Mouse (Mus musculus): ENCODE data around the gene Sppl3.
A peak's percentile ranks its signal among the peaks of the same experiment; 100 is the strongest.

The Sppl3 gene

GRCm38 (mm10) chr5:114997327-114997726, 13.6 kb upstream of the Sppl3 start:
- DNase-seq (ENCODE audit: low read depth) = no peak

- DNase-seq (ENCODE audit: low read depth) = no peak
Measured at GRCm38 (mm10) chr5:115000503-115000902, 10.4 kb upstream of the Sppl3 start.

DNA sequence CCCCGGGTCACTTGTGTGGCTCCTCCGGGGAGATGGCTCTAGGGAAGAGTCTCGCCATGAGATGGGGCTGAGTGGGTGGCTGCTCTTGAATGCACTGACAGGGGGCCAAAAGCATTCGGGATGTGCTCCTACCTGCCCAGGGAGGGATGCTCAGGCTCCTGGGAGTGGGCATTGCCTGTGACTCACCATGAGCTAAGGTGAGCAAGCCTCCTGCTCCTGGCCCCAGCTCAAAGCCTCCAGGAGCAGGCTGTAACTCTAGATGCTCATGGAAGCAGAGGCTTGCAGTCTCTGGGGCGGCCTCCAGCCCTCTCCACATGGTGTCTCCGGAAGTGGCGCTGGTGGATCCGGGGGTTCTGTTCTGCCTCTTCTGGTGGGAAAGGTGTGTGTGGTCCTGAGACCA, 9.5 kb upstream of the Sppl3 start:
- DNase-seq (ENCODE audit: low read depth) = no peak

DNA sequence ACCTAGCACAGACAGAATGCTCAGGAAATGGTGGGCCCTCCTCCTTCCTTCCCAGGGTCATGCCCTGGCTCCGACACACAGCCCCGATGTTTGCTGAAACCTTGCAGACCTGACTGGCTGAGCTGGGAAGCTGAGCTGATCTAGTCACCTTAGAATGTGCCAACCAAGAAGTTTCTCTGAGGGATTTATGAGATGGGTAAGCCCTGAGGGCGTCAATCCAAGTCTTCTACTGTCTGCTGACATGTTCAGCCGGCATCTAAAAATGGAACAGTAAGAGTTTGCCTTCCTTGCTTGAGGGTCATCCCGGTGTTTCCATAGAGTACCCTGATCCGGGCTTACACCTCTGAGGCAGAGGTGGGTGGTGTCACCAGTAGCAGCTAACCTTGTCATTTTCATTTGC, 8.2 kb upstream of the Sppl3 start:
- no peak for DNase-seq (ENCODE audit: low read depth)

DNA sequence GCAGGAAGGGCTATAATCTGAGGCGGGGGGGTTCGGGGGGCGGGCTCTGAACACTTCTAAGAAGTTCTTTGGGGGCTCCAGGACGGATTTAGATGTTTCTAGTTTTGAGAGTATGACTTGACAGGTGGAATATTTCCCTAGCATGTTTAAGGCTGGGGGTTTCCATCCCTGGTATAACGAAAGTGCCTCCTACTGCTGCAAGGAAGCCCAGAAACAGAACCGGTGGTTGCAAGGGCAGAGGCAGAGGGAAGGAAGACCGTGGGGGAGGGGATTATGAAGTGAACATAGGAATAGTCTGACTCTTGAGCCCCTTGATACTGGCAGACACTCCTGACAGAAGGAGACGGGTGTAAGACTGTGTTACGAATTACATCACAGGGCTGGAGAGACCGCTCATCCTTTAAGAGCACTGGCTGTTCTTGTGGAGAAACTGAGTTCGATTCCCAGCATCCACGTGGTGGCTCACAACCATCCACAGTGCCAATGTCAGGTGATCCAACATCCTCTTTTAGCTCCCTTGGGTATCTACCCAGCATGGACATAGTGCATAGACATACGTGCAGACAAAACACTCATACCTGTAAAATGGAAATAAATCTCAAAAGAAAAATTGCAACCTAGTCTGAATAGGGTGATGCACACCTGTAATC, 7.6 kb upstream of the Sppl3 start:
- no peak for DNase-seq (ENCODE audit: low read depth)

GRCm38 (mm10) chr5:115007768-115008167, 3.2 kb upstream of the Sppl3 start:
- DNase-seq (ENCODE audit: low read depth) = no peak

GRCm38 (mm10) chr5:115008307-115008706, 2.6 kb upstream of the Sppl3 start:
- peak; percentile 47 for DNase-seq (ENCODE audit: low read depth)

DNA sequence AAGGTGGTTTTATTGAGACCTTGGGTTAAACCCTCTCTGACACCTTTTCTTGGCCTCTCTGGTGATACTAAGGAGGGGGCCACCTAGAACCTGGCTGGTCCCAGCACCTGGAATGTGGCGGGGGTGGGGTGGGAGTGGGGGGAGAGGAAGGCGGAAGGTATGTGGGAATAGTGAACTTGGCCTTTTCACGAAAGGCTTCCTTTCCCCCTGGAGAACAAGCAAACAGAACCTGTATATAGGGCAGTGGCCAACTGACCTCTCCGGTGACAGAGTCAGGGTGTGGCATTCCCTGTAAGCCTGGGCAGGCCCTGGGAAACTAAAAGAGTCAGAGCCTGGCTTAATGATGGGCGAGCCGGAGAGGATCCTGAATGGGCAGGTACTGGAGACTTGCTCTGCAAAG, 1.8 kb upstream of the Sppl3 start:
- no peak for DNase-seq (ENCODE audit: low read depth)

DNA sequence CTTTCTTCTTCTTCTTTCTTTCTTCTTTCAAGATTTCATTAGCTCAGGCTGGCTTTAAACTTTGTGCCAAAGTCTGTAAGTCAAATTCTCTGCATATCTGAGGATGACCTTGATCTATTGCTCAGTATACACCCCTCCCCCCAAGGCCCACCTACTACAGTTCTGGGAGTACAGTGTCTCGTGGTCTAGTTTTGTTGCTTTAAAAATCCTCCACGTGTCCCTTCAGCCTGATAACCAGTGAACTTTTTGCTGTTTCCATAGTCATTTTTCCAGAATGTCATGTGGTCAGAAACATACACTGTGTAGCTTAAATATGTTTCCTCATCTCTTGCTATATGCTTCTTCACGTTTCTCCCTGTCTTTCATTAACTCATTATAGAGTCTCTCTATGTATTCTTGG, 976 bp upstream of the Sppl3 start:
- no peak for DNase-seq (ENCODE audit: low read depth)

- no peak for DNase-seq (ENCODE audit: low read depth)
Measured at GRCm38 (mm10) chr5:115011217-115011518, 231 bp downstream of the Sppl3 start.

DNA sequence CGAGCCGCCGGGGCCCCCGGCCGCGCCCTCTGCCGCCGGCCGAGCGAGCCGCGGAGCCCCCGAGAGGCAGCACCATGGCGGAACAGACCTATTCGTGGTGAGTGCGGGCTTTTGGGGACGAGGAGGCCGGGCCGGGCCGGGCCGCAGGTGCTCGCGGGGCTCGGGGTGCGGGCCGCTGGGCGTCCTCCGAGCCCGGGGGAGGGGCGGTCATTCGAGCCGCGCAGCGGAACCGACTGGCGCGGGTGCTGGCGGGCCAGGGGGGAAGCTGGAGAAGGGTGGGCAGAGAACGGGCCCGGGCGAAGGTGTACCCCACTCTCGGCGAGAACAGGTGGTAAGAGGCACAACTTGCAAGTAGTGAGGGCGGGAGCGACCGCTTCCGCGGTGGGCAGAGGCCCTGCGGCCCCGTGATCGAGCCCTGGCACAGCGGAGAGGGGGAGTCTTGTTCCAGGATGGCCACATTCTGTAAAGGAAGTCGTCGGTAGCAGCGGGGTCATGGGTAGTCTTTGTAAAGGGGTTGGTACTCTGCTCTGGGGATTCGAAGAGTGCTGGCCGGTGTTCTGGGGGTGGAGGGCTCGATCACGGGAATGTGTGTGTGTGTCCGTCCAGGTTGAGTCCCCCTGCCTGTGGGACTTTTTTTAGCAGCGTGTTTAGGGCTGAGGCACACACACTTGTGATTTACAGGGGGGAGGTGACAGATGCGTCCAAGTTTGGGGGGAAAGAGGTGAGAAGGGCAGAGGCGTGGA, 753 bp downstream of the Sppl3 start:
- peak; percentile 64 for DNase-seq (ENCODE audit: low read depth)

- no peak for DNase-seq (ENCODE audit: low read depth)
Measured at GRCm38 (mm10) chr5:115013436-115013835, 2.5 kb downstream of the Sppl3 start.

- peak; percentile 34 for DNase-seq (ENCODE audit: low read depth)
Measured at GRCm38 (mm10) chr5:115014570-115014969, 3.6 kb downstream of the Sppl3 start.

GRCm38 (mm10) chr5:115015121-115015520, 4.2 kb downstream of the Sppl3 start:
- DNase-seq (ENCODE audit: low read depth) = no peak

DNA sequence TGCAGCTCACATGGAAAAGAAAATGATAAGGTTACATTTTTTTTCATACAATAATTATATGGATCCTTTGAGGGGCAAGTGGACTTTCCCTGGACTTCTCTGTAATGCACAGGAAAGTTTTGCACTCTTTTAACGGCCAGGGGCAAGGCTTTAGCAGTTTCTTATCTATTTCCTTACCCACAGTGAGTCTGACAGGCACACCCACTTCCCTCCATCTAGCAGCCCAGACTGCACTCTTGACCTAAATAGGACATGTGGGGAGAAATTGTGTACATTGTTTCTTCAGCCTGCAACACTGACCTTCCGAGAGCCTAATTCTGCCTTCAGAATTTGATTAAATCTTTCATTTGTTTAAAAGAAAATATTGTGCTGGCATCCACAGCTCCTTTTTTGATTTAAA, 7.3 kb downstream of the Sppl3 start:
- DNase-seq (ENCODE audit: low read depth) = peak; percentile 89

DNA sequence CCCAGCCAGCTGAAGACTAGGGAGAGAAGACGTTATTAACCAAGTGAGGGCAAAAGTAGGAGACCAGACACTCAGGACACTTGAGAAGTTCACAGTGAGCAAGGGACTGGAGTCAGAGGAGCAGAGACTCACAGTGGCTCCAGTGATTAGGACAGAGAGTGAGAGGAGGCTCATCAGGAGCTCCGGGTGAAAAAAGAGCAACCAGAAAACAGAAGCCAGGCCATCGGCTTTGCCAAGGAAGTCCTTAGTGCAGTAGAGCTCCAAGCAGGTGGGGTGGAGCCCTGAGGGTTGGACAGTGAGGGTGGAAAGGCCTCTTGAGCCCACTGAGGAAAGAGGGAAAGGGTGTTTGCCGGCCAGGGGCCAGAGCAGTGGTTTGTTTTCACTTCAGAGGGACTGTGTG, 7.9 kb downstream of the Sppl3 start:
- peak; percentile 39 for DNase-seq (ENCODE audit: low read depth)

DNA sequence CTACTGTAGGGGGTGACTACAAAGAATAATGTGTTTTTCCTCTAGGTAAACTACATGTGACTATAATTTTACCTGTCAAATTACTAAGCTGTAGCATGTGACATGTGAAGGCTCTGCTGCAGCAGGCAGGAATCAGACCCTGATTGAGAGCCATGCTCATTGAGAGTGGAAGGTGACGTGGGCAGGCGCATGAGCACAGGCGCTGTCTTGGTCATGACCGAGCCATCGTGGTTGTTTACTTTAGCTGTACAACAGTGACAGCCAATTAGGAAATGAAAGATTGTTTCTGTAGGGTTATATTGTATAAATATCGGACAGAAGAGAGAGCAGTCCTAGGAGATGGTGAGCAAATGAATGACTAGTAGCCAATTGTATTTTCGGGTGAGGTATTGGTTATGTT, 11.1 kb downstream of the Sppl3 start:
- DNase-seq (ENCODE audit: low read depth) = no peak

- DNase-seq (ENCODE audit: low read depth) = no peak
Measured at GRCm38 (mm10) chr5:115026170-115026569, 15.2 kb downstream of the Sppl3 start.

DNA sequence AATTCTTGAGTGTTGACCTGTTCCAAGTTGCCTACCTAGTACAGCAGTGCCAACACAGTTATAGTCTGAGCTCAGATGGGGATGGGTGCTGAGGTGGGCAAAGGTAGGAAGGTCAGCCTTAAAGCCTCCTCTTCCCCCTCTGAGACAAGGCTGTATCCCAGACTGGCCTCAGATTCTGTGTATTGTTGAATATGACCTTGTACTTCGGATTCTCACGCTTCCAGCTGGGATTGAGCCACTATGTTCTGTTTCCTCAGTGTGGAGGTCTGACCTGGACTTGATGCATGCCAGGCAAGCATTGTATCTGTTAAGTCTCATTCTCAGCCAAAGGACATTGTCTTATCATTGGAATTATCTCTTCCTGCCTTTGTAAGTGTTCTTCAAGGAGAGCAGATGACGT, 16.2 kb downstream of the Sppl3 start:
- no peak for DNase-seq (ENCODE audit: low read depth)

- DNase-seq (ENCODE audit: low read depth) = no peak
Measured at GRCm38 (mm10) chr5:115028920-115029319, 18.0 kb downstream of the Sppl3 start.

GRCm38 (mm10) chr5:115029509-115029908, 18.6 kb downstream of the Sppl3 start:
- no peak for DNase-seq (ENCODE audit: low read depth)

DNA sequence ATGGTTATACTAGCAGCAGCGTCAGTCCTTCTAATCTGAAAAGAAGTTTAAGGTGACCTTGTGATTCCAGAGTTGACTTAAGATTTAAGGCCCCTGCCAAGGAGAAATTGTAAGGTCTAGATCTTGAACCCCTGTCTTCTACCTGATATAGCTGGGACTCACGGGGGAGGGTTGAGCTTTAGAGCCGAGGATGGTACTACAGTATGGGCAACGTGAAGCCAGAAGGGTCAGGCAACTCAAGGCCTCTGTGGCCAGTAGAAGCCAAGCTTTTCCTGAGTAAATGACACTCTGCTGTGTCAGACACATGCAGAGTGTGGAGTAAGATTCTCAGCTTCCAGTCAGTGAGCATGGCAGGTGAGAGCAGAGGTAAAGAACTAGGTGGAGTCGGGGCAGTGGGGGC, 20.6 kb downstream of the Sppl3 start:
- no peak for DNase-seq (ENCODE audit: low read depth)

GRCm38 (mm10) chr5:115032620-115033019, 21.7 kb downstream of the Sppl3 start:
- no peak for DNase-seq (ENCODE audit: low read depth)

GRCm38 (mm10) chr5:115035217-115035616, 24.3 kb downstream of the Sppl3 start:
- DNase-seq (ENCODE audit: low read depth) = no peak
